Comparison of ENCODE assay signal across 8 mouse cellular contexts in genomic region chr14:32772791-32773190, GRCm38 (mm10). TPM values are rescaled to one million over a fixed set of nuclear protein-coding genes. Genes with fewer than 3 reads are reported as not detected.
DNase-seq lines count a peak whose midpoint lies in the region; TF ChIP-seq lines count a peak whose summit lies in the region.
"Had no signal": no experiment of that assay in that cellular context is flagged by ENCODE, and none has a peak within 500 bp of the region (broad histone marks: within the 10 kb centered on the region; RNA-seq: fewer than 3 reads in every experiment).

No protein-coding gene starts in this region.

- H3K79me2 ChIP-seq in MEL (ENCODE audit: control insufficient read depth, insufficient read depth, low read length, poor library complexity), result no peaks in the 10 kb centered on the region

- H3K9me3 ChIP-seq in MEL (replicated peaks; ENCODE audit: insufficient read depth, low read length), result no peaks in the 10 kb centered on the region
- no peaks in the 10 kb centered on the region for H3K9me3 ChIP-seq in midbrain, embryonic 10.5 days (replicated peaks)

- H3K4me1 ChIP-seq in MEL (ENCODE audit: control insufficient read depth in 1 of 2, insufficient read depth in 2 of 2, low read length in 2 of 2), result no peaks in the 10 kb centered on the region
- no peaks in the 10 kb centered on the region for H3K4me1 ChIP-seq in midbrain, embryonic 10.5 days

- TF ChIP-seq EP300 in MEL (IDR thresholded peaks at IDR 0.05; ENCODE audit: low read depth in 1 of 2, low read length in 2 of 2), result no peak

- H3K9ac ChIP-seq in MEL (ENCODE audit: control insufficient read depth, low read depth, low read length, poor library complexity, severe bottlenecking), result no peak overlapping the region

- 56% methylated on average over 3 of the region's 3 CpGs for whole genome bisulfite sequencing in midbrain, embryonic 10.5 days

- TF ChIP-seq POLR2A in MEL (IDR thresholded peaks at IDR 0.05; ENCODE audit: control insufficient read depth in 1 of 2, insufficient read depth in 1 of 2, low read depth in 1 of 2, low read length in 2 of 2, poor library complexity in 1 of 2), result no peak

- H3K27me3 ChIP-seq in MEL (ENCODE audit: control insufficient read depth in 1 of 2, insufficient read depth in 2 of 2, low read length in 2 of 2), result no peaks in the 10 kb centered on the region; a peak in 1 of 4 replicates
- no peaks in the 10 kb centered on the region for H3K27me3 ChIP-seq in midbrain, embryonic 10.5 days (ENCODE audit: low read depth, poor library complexity, severe bottlenecking)

- TF ChIP-seq RAD21 in MEL (IDR thresholded peaks at IDR 0.05; ENCODE audit: low read depth, low read length), result peak; percentile 10; the same call in 1 of the 2 replicates

- no peak overlapping the region for H3K4me3 ChIP-seq in MEL (ENCODE audit: control insufficient read depth in 1 of 2, insufficient read depth in 1 of 2, low read depth in 2 of 2, low read length in 2 of 2)
- no peak overlapping the region for H3K4me3 ChIP-seq in midbrain, embryonic 10.5 days

- peak in 1 of 3 experiments; percentile 7; a peak in 1 of 6 replicates for TF ChIP-seq CTCF in MEL (IDR thresholded peaks at IDR 0.05 in 2 of 3, conservative IDR thresholded peaks at IDR 0.05 in 1 of 3; ENCODE audit: control insufficient read depth in 1 of 3, insufficient read depth in 1 of 3, low read depth in 2 of 3, low read length in 3 of 3, poor library complexity in 1 of 3, severe bottlenecking in 1 of 3)

- no peak overlapping the region for H3K27ac ChIP-seq in MEL (ENCODE audit: control insufficient read depth, low read depth, low read length)
- no peak overlapping the region for H3K27ac ChIP-seq in midbrain, embryonic 10.5 days (replicated peaks)
- H3K27ac ChIP-seq: macrophage had no signal

- no peaks in the 10 kb centered on the region for H3K36me3 ChIP-seq in MEL (ENCODE audit: control insufficient read depth in 1 of 2, insufficient read depth in 2 of 2, low read length in 2 of 2)
- no peaks in the 10 kb centered on the region for H3K36me3 ChIP-seq in midbrain, embryonic 10.5 days

- peak; percentile 27 for DNase-seq in layer of hippocampus, adult 11-12 months (ENCODE audit: low spot score)
- DNase-seq in layer of hippocampus, adult 9-11 months, result no peak
- DNase-seq in MEL (ENCODE audit: low read depth, low spot score), result peak; percentile 2
- DNase-seq in adrenal gland, postnatal 10 days, result peak; percentile 72
- DNase-seq in kidney, postnatal 4 days, result peak; percentile 62 to 66
- no peak for DNase-seq in midbrain, embryonic 10.5 days (ENCODE audit: low spot score)
- no peak for DNase-seq in c-Kit-positive CD71-positive TER-119-positive erythroid progenitor cells, embryonic 14.5 days (ENCODE audit: low spot score)

TF ChIP-seq in MEL, 35 proteins besides CTCF, POLR2A, EP300 and RAD21:
- no peak for TF ChIP-seq ELF1 (IDR thresholded peaks at IDR 0.05; ENCODE audit: low read depth, low read length)
- TF ChIP-seq NRF1 (IDR thresholded peaks at IDR 0.05; ENCODE audit: insufficient read depth, low read depth, low read length, poor library complexity, severe bottlenecking), result no peak
- TF ChIP-seq SMC3 (IDR thresholded peaks at IDR 0.05; ENCODE audit: low read depth, low read length), result peak; percentile 19; the same call in 1 of the 2 replicates
- no peak for TF ChIP-seq HCFC1 (IDR thresholded peaks at IDR 0.05; ENCODE audit: low read depth, low read length)

RNA-seq across cellular contexts. Expression of gene Tmem273, which starts 13.0 kb away (rescaled TPM):
- not detected in 2 replicates for total RNA-seq in MEL (2012; rRNA removed)
- not detected for polyA plus RNA-seq in MEL (2012; ENCODE audit: insufficient read depth in 1 of 2, insufficient read length in 2 of 2, low read depth in 1 of 2, low replicate concordance in 2 of 2, missing spikeins in 1 of 2)
- total RNA-seq in adrenal gland, postnatal 10 days (2021), result 1 to 10 TPM; 1.7 to 2.2 TPM
- polyA plus RNA-seq in midbrain, embryonic 10.5 days (2016; fragmentation: Nextera tagmentation; extraction: Ambion mirVana), result 0.25 and 0.56 TPM in 2 replicates

Comparison
In these comparisons a context has a peak if more than half of its experiments do, and no peak if none do; other contexts are left out.
1. DNase-seq: peak in layer of hippocampus, adult 11-12 months (single experiment), MEL (single experiment), adrenal gland, postnatal 10 days (single experiment) and kidney, postnatal 4 days (2 of 2); none in layer of hippocampus, adult 9-11 months (single experiment), midbrain, embryonic 10.5 days (single experiment) and c-Kit-positive CD71-positive TER-119-positive erythroid progenitor cells, embryonic 14.5 days (single experiment).